Mouse (Mus musculus) heart, embryonic 15.5 days (tissue): ENCODE measurements around the gene Ift46. TPM values are rescaled to one million over a fixed set of nuclear protein-coding genes. Genes with fewer than 3 reads are reported as not detected.

Experiments
- ATAC-seq: fragments of 200-750 bp; cut with Nextera tagmentation; replicated peaks from 2 replicates; pipeline ENCODE4 v1.8.0; 2017; ENCODE audit warnings: low read depth, moderate TSS enrichment; ENCODE audit not compliant: insufficient number of reproducible peaks, insufficient read depth, low FRiP score
- H3K27ac ChIP-seq: fragments of 300-500 bp; sonication (generic); 2 replicates; pipeline ENCODE4 v1.5.1; 2015; ENCODE audit warnings: mild to moderate bottlenecking, inconsistent platforms
- H3K27me3 ChIP-seq: fragments of 300-500 bp; sonication (generic); 2 replicates; pipeline ENCODE4 v1.6.1; 2015; ENCODE audit warnings: inconsistent platforms
- H3K36me3 ChIP-seq: fragments of 300-500 bp; sonication (generic); 2 replicates; pipeline ENCODE4 v1.6.1; 2015; ENCODE audit warnings: mild to moderate bottlenecking, inconsistent platforms
- H3K4me1 ChIP-seq: fragments of 300-500 bp; sonication (generic); replicated peaks from 2 replicates; pipeline ENCODE4 v1.6.1; 2015; ENCODE audit warnings: inconsistent platforms
- H3K4me2 ChIP-seq: fragments of 300-500 bp; sonication (generic); 2 replicates; pipeline ENCODE4 v1.6.1; 2015; ENCODE audit warnings: inconsistent platforms, mild to moderate bottlenecking, moderate library complexity
- H3K4me3 ChIP-seq: fragments of 300-500 bp; sonication (generic); 2 replicates; pipeline ENCODE4 v1.5.1; 2015; ENCODE audit warnings: mild to moderate bottlenecking, inconsistent platforms
- H3K9ac ChIP-seq: fragments of 300-500 bp; sonication (generic); 2 replicates; pipeline ENCODE4 v1.6.1; 2015; ENCODE audit warnings: mild to moderate bottlenecking, inconsistent platforms
- H3K9me3 ChIP-seq: fragments of 300-500 bp; sonication (generic); replicated peaks from 2 replicates; pipeline ENCODE4 v1.6.1; 2016; ENCODE audit warnings: inconsistent platforms
- WGBS: fragments of 180-500 bp; shearing (Covaris S2); methylation state at CpG from one replicate; pipeline ENCODE4 v1.1.7; 2015; ENCODE audit warnings: mixed read lengths; 5-methylcytosine and 5-hydroxymethylcytosine counted together
- polyA plus RNA-seq: library from polyadenylated mRNA; unstranded; fragments of >200 nt; fragmentation: Nextera tagmentation; extraction: Ambion mirVana; gene quantifications from 2 replicates; pipeline ENCODE4 v1.2.1, GENCODE M21; 2015

Ift46 gene
- polyA plus RNA-seq, 1 experiment from 2014 or later: 54.3 TPM

GRCm38 (mm10) chr9:44792842-44793241 lies 25.1 kb downstream of the Ift46 start:
- Histone ChIP-seq H3K36me3 (peaks cover 38% of the 10 kb centered on the region), H3K4me3 (no peak overlapping the region), H3K4me1 (no peaks in the 10 kb centered on the region), H3K27ac (no peak overlapping the region), H3K4me2 (no peak overlapping the region), H3K9ac (no peak overlapping the region), H3K27me3 (peaks cover 5% of the 10 kb centered on the region), H3K9me3 (no peaks in the 10 kb centered on the region)
- WGBS: 69% methylated on average over 9 of the region's 9 CpGs
- no peak for ATAC-seq

- no peak overlapping the region; the same call in 1 of the 2 replicates for H3K9ac ChIP-seq
- no peak overlapping the region for H3K27ac ChIP-seq
- ATAC-seq: no peak
- peaks cover 13% of the 10 kb centered on the region for H3K4me1 ChIP-seq
- H3K27me3 ChIP-seq: peaks cover 22% of the 10 kb centered on the region
- 36% methylated on average over 7 of the region's 7 CpGs for WGBS
- H3K4me3 ChIP-seq: peak overlapping the region; percentile 73; the same call in 1 of the 2 replicates
- no peaks in the 10 kb centered on the region for H3K9me3 ChIP-seq
- H3K4me2 ChIP-seq: peak overlapping the region; percentile 99
- no peaks in the 10 kb centered on the region for H3K36me3 ChIP-seq
These were observed 30.6 kb downstream of the Ift46 start for GRCm38 (mm10) chr9:44798298-44798697.

GRCm38 (mm10) chr9:44799102-44799957 lies 31.6 kb downstream of the Ift46 start, which contains the start of gene Tmem25:
Tmem25 (minus strand) TSS chr9:44799307.
- under 1% methylated on average over 75 of the region's 75 CpGs for WGBS
- peak; percentile 95 for ATAC-seq
- peak within 1 kb of the TSS; percentile 87 for H3K27ac ChIP-seq

GRCm38 (mm10) chr9:44799958-44800324 lies 32.2 kb downstream of the Ift46 start:
- Histone ChIP-seq H3K4me1 (peaks cover 13% of the 10 kb centered on the region), H3K4me2 (peak overlapping the region; percentile 99), H3K4me3 (peak overlapping the region; percentile 73), H3K27ac (no peak overlapping the region), H3K9ac (peak overlapping the region; percentile 76; the same call in 1 of the 2 replicates), H3K9me3 (no peaks in the 10 kb centered on the region), H3K27me3 (peaks cover 22% of the 10 kb centered on the region), H3K36me3 (peaks cover 5% of the 10 kb centered on the region; the same call in 1 of the 2 replicates)
- ATAC-seq: no peak
- WGBS: 40% methylated on average over 9 of the region's 9 CpGs

More at GRCm38 (mm10) chr9:44799102-44799957, 31.6 kb downstream of the Ift46 start, which contains the start of gene Tmem25:
- Histone ChIP-seq H3K27me3 (peaks cover 22% of the 10 kb centered on the region), H3K4me2 (peak within 1 kb of the TSS; percentile 99), H3K4me3 (peak within 1 kb of the TSS; percentile 73), H3K9ac (peak within 1 kb of the TSS; percentile 76), H3K36me3 (no peaks in the 10 kb centered on the region), H3K9me3 (no peaks in the 10 kb centered on the region), H3K4me1 (peaks cover 13% of the 10 kb centered on the region)

- Histone ChIP-seq H3K9me3 (no peaks in the 10 kb centered on the region), H3K4me1 (peaks cover 13% of the 10 kb centered on the region), H3K27me3 (peaks cover 22% of the 10 kb centered on the region), H3K4me3 (no peak overlapping the region), H3K36me3 (peaks cover 20% of the 10 kb centered on the region), H3K4me2 (no peak overlapping the region), H3K9ac (no peak overlapping the region), H3K27ac (no peak overlapping the region)
- no peak for ATAC-seq
- 77% methylated on average over 6 of the region's 6 CpGs for WGBS
These were observed 34.0 kb downstream of the Ift46 start for GRCm38 (mm10) chr9:44801669-44802068.

GRCm38 (mm10) chr9:44802808-44803450 lies 35.2 kb downstream of the Ift46 start, which contains the start of gene Ttc36:
Ttc36 (minus strand) TSS chr9:44803072.
- Histone ChIP-seq H3K4me3 (no peak within 1 kb of the TSS), H3K9me3 (no peaks in the 10 kb centered on the region), H3K4me2 (no peak within 1 kb of the TSS), H3K9ac (no peak within 1 kb of the TSS), H3K4me1 (peaks cover 13% of the 10 kb centered on the region), H3K27ac (no peak within 1 kb of the TSS), H3K36me3 (peaks cover 33% of the 10 kb centered on the region), H3K27me3 (peaks cover 17% of the 10 kb centered on the region)
- 82% methylated on average over 4 of the region's 4 CpGs for WGBS
- no peak for ATAC-seq

- Histone ChIP-seq H3K9ac (no peak overlapping the region), H3K36me3 (peaks cover 51% of the 10 kb centered on the region), H3K27ac (no peak overlapping the region), H3K27me3 (0 out of 2 replicates have a peak, but pooled peaks cover 5% of the 10 kb centered on the region), H3K4me1 (peaks cover 3% of the 10 kb centered on the region; the same call in 1 of the 2 replicates), H3K9me3 (no peaks in the 10 kb centered on the region), H3K4me3 (no peak overlapping the region), H3K4me2 (no peak overlapping the region)
- ATAC-seq: no peak
- WGBS: 87% methylated on average over 10 of the region's 10 CpGs
These were observed 37.0 kb downstream of the Ift46 start for GRCm38 (mm10) chr9:44804678-44805077.

GRCm38 (mm10) chr9:44805536-44805935 lies 37.8 kb downstream of the Ift46 start:
- H3K27me3 ChIP-seq: 0 out of 2 replicates have a peak, but pooled peaks cover 4% of the 10 kb centered on the region
- H3K9me3 ChIP-seq: no peaks in the 10 kb centered on the region
- peaks cover 59% of the 10 kb centered on the region for H3K36me3 ChIP-seq
- H3K4me3 ChIP-seq: no peak overlapping the region
- ATAC-seq: no peak
- H3K4me1 ChIP-seq: no peaks in the 10 kb centered on the region
- no peak overlapping the region for H3K4me2 ChIP-seq
- H3K9ac ChIP-seq: no peak overlapping the region
- no peak overlapping the region for H3K27ac ChIP-seq
- 82% methylated on average over 5 of the region's 5 CpGs for WGBS

GRCm38 (mm10) chr9:44807141-44807540 lies 39.4 kb downstream of the Ift46 start:
- H3K36me3 ChIP-seq: peaks cover 73% of the 10 kb centered on the region
- no peak for ATAC-seq
- no peaks in the 10 kb centered on the region for H3K4me1 ChIP-seq
- no peak overlapping the region for H3K4me2 ChIP-seq
- no peak overlapping the region for H3K9ac ChIP-seq
- no peak overlapping the region for H3K4me3 ChIP-seq
- H3K27me3 ChIP-seq: no peaks in the 10 kb centered on the region
- H3K27ac ChIP-seq: no peak overlapping the region
- no peaks in the 10 kb centered on the region for H3K9me3 ChIP-seq
- 65% methylated on average over 5 of the region's 5 CpGs for WGBS

GRCm38 (mm10) chr9:44807778-44808177 lies 40.1 kb downstream of the Ift46 start:
- H3K9me3 ChIP-seq: no peaks in the 10 kb centered on the region
- H3K27me3 ChIP-seq: no peaks in the 10 kb centered on the region
- H3K4me3 ChIP-seq: no peak overlapping the region
- H3K4me2 ChIP-seq: no peak overlapping the region
- H3K36me3 ChIP-seq: peaks cover 79% of the 10 kb centered on the region
- H3K27ac ChIP-seq: no peak overlapping the region
- no peaks in the 10 kb centered on the region for H3K4me1 ChIP-seq
- no peak overlapping the region for H3K9ac ChIP-seq
- ATAC-seq: no peak
- 94% methylated on average over 10 of the region's 10 CpGs for WGBS

- H3K9ac ChIP-seq: no peak overlapping the region
- no peak for ATAC-seq
- H3K4me2 ChIP-seq: no peak overlapping the region
- no peak overlapping the region for H3K27ac ChIP-seq
- H3K4me3 ChIP-seq: no peak overlapping the region
- peaks cover 96% of the 10 kb centered on the region for H3K36me3 ChIP-seq
- H3K27me3 ChIP-seq: no peaks in the 10 kb centered on the region
- no peaks in the 10 kb centered on the region for H3K4me1 ChIP-seq
- no peaks in the 10 kb centered on the region for H3K9me3 ChIP-seq
- WGBS: 77% methylated on average over 10 of the region's 10 CpGs
These were observed 42.6 kb downstream of the Ift46 start for GRCm38 (mm10) chr9:44810316-44810715.
